Mouse (Mus musculus): ENCODE data around the gene Padi6.

GRCm38 (mm10) chr4:140743086-140743485 is 643 bp upstream of the Padi6 start:
- TF ChIP-seq POLR2A (IDR thresholded peaks at IDR 0.05; ENCODE audit: low read depth, low read length) (no peak), CTCF (IDR thresholded peaks at IDR 0.05; ENCODE audit: borderline replicate concordance, insufficient read depth, low read length) (no peak)
